Mouse (Mus musculus) CD4-positive naive resting alpha-beta T cell, adult 76 days (primary cell): Measurements from ENCODE around the gene Trim7. TPM values are rescaled to one million over a fixed set of nuclear protein-coding genes. Genes with fewer than 3 reads are reported as not detected.

ENCODE experiments used
- total RNA-seq: library from RNA; stranded (reverse); gene quantifications from one replicate; pipeline ENCODE4 v1.2.4, GENCODE M21; 2023

The Trim7 gene
- total RNA-seq: 12.6 TPM

GRCm38 (mm10) chr11:48825979-48826751 is at the start of gene Trim7, which contains the start of gene Gm12184:
Trim7 (plus strand) TSS chr11:48826140.
Gm12184 (minus strand) TSS chr11:48826655.

GRCm38 (mm10) chr11:48799921-48800701 is 25.8 kb upstream of the Trim7 start, which contains the start of gene Rack1:
Rack1 (plus strand) TSS chr11:48800332.

GRCm38 (mm10) chr11:48816800-48817665 is 8.9 kb upstream of the Trim7 start, which contains the start of gene Trim41:
Trim41 (minus strand) TSS chr11:48817353.

GRCm38 (mm10) chr11:48871201-48871772 is 45.3 kb downstream of the Trim7 start, which contains the start of gene Irgm1:
Irgm1 (minus strand) TSS chr11:48871683.

Other genes with a start within 250 kb of the Trim7 start
- gene Rack1, start 25.8 kb upstream of the Trim7 start, total RNA-seq: 1,977 TPM
- gene Trim41, start 8.8 kb upstream of the Trim7 start, total RNA-seq: 30.1 TPM
- gene Gm12184, start 515 bp downstream of the Trim7 start, total RNA-seq: 0.56 TPM
- 45.9 TPM for gene Irgm1, start 45.5 kb downstream of the Trim7 start, total RNA-seq
- 4.7 TPM for gene Gm5431, start 76.1 kb downstream of the Trim7 start, total RNA-seq
- gene Psme2b, start 120.0 kb downstream of the Trim7 start, total RNA-seq: 56.5 TPM
- 1.8 TPM for gene Olfr56, start 152.7 kb downstream of the Trim7 start, total RNA-seq
- 101 TPM for gene 9930111J21Rik1, start 153.3 kb downstream of the Trim7 start, total RNA-seq
- gene Gm12185, start 166.1 kb downstream of the Trim7 start, total RNA-seq: 12.5 TPM
- gene Tgtp1, start 168.0 kb downstream of the Trim7 start, total RNA-seq: 51.4 TPM
- 128 TPM for gene 9930111J21Rik2, start 225.1 kb downstream of the Trim7 start, total RNA-seq
- 70.1 TPM for gene Tgtp2, start 238.1 kb downstream of the Trim7 start, total RNA-seq